Mouse (Mus musculus) lung, postnatal 0 days (tissue): ENCODE measurements around the gene B3galt1. TPM values are rescaled to one million over a fixed set of nuclear protein-coding genes. Genes with fewer than 3 reads are reported as not detected.

Experiments
- ATAC-seq: fragments of 200-750 bp; cut with Nextera tagmentation; 2 replicates; pipeline ENCODE4 v1.8.0; 2017; ENCODE audit warnings: moderate library complexity
- DNase-seq: peaks from one replicate; pipeline ENCODE4 v3.0.0-alpha.2; 2016; ENCODE audit warnings: low spot score
- H3K27ac ChIP-seq: fragments of 300-500 bp; sonication (generic); 2 replicates; pipeline ENCODE4 v1.5.1; 2014; ENCODE audit warnings: antibody characterized with exemption, mild to moderate bottlenecking, low read length, mixed read lengths
- H3K27me3 ChIP-seq: fragments of 300-500 bp; sonication (generic); replicated peaks from 2 replicates; pipeline ENCODE4 v1.6.1; 2014; ENCODE audit warnings: low read length, mixed read lengths; ENCODE audit not compliant: insufficient read depth
- H3K36me3 ChIP-seq: fragments of 300-500 bp; sonication (generic); 2 replicates; pipeline ENCODE4 v1.6.1; 2014; ENCODE audit warnings: low read length, mixed read lengths; ENCODE audit not compliant: insufficient read depth
- H3K4me1 ChIP-seq: fragments of 300-500 bp; sonication (generic); 2 replicates; pipeline ENCODE4 v1.6.1; 2014; ENCODE audit warnings: antibody characterized with exemption, low read depth, low read length, mixed read lengths; ENCODE audit not compliant: insufficient read depth
- H3K4me2 ChIP-seq: fragments of 300-500 bp; sonication (generic); replicated peaks from 2 replicates; pipeline ENCODE4 v1.6.1; 2014; ENCODE audit warnings: low read depth, mild to moderate bottlenecking, low read length, moderate library complexity, mixed read lengths
- H3K4me3 ChIP-seq: fragments of 300-500 bp; sonication (generic); 2 replicates; pipeline ENCODE4 v1.5.1; 2014; ENCODE audit warnings: low read depth, low read length
- H3K9ac ChIP-seq: fragments of 300-500 bp; sonication (generic); replicated peaks from 2 replicates; pipeline ENCODE4 v1.6.1; 2014; ENCODE audit warnings: low read depth, mild to moderate bottlenecking
- H3K9me3 ChIP-seq: fragments of 300-500 bp; sonication (generic); 2 replicates; pipeline ENCODE4 v1.6.1; 2016; ENCODE audit warnings: low read length, mixed read lengths
- CTCF ChIP-seq: IDR thresholded peaks from 2 replicates; pipeline ENCODE4 v1.5.1; 2016; ENCODE audit warnings: antibody characterized with exemption, mild to moderate bottlenecking
- EP300 ChIP-seq: IDR thresholded peaks from 2 replicates; pipeline ENCODE4 v1.6.1; 2016; ENCODE audit warnings: antibody characterized with exemption, mild to moderate bottlenecking, control low read depth
- WGBS: fragments of 180-500 bp; shearing (Covaris S2); extraction: QIAGEN DNeasy Blood & Tissue Kit; methylation state at CpG from one replicate; pipeline ENCODE4 v1.1.7; 2014; 5-methylcytosine and 5-hydroxymethylcytosine counted together
- polyA plus RNA-seq: library from polyadenylated mRNA; unstranded; fragments of >200 nt; fragmentation: Nextera tagmentation; extraction: Ambion mirVana; gene quantifications from 2 replicates; pipeline ENCODE4 v1.2.1, GENCODE M21; 2015

B3galt1 gene
- polyA plus RNA-seq, 1 experiment from 2014 or later, result 0.30 TPM

DNA sequence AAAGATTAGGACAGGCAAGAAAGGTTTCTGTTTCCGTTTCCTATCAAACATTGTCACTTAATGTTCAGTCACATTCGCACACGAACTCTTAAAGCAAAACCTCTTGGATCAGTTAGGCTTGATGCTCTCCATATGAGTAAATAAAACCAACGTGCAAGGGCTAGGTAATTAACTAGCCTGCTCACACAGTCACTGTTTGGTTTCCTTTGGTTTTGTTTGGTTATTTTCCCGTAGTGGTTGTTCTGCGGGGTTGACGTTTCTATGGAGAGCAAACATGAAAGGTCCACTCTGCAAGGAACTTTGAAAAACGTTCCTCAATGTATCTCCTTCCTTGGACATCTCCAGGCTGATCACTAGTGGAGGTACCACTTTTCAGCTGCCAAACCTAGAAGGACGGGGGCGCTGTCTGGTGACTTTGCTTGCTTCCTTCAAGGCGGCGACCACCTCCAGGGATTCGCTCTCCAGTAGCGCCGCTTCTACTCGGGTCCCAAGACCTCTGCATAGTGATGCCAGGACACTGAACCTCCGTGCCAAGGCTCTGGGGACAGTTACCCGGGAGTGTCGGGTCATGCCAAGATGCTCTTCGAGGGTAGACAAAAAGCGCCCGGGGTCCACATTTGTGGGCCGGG is 706 bp upstream of the B3galt1 start:
- Histone ChIP-seq H3K27ac (no peak overlapping the region), H3K9me3 (no peaks in the 10 kb centered on the region), H3K27me3 (peaks cover 16% of the 10 kb centered on the region), H3K9ac (no peak overlapping the region), H3K4me3 (peak overlapping the region; percentile 49), H3K4me2 (peak overlapping the region; percentile 75), H3K36me3 (no peaks in the 10 kb centered on the region), H3K4me1 (no peaks in the 10 kb centered on the region; the same call in 1 of the 2 replicates)
- WGBS, result 1% methylated on average over 23 of the region's 23 CpGs
- TF ChIP-seq CTCF (peak; percentile 41), EP300 (no peak)
- peak; percentile 58 for ATAC-seq
- DNase-seq, result no peak

DNA sequence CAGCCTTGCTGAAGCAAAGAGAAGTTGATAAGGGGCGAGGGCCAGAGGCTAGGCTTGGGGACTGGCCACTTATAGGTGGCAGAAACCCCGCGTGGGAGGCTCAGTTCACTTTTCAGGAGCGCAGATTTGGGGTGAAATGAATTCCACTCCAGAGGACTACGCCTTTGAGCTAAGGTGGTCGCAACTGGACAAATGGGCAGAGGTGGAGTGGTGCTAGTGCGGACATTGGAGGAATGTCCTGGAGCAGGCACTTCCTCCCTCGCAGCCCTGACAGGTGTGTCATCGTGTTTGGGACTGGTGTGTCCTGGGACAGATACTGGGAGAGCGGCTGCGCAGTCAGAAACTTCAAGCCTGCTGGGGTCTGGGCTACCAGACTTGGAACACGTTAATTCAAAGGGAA is 895 bp downstream of the B3galt1 start:
- peaks cover 16% of the 10 kb centered on the region for H3K27me3 ChIP-seq
- no peaks in the 10 kb centered on the region; the same call in 1 of the 2 replicates for H3K4me1 ChIP-seq
- no peak for TF ChIP-seq EP300
- no peak for TF ChIP-seq CTCF
- no peak overlapping the region for H3K27ac ChIP-seq
- no peak for ATAC-seq
- H3K4me2 ChIP-seq, result peak overlapping the region; percentile 75
- WGBS, result under 1% methylated on average over 12 of the region's 12 CpGs
- no peak for DNase-seq
- no peaks in the 10 kb centered on the region for H3K36me3 ChIP-seq
- H3K4me3 ChIP-seq, result peak overlapping the region; percentile 49
- no peaks in the 10 kb centered on the region for H3K9me3 ChIP-seq
- no peak overlapping the region for H3K9ac ChIP-seq

DNA sequence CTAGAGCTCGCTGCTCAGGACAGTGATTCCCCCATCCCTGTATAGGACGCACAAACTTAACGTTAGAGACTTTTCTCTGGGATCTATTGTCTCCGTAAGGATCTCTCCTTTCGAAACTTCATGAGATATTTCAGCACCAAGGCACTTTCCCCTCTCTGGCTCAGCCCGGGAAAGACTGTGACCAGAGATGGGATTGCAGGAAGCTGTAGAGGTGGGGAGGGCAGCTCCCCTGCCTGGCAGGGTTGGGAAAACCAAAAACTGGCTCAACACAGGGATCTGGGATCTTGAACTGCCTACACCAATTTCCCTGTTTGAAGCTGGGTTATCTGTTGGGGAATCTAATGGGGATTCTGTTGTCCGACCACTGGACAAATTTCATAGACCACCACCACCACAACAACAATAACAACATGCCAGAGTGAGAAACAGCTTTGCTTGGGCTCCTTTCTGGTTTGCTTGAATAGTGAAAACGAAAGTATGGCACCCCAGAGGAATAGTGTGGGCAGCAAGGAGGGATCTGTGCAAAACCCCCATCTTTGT is 1.5 kb downstream of the B3galt1 start:
- no peaks in the 10 kb centered on the region; the same call in 1 of the 2 replicates for H3K4me1 ChIP-seq
- DNase-seq, result no peak
- no peak for TF ChIP-seq CTCF
- TF ChIP-seq EP300, result no peak
- H3K9me3 ChIP-seq, result no peaks in the 10 kb centered on the region
- WGBS, result 14% methylated on average over 8 of the region's 8 CpGs
- no peak overlapping the region for H3K27ac ChIP-seq
- H3K9ac ChIP-seq, result no peak overlapping the region
- H3K36me3 ChIP-seq, result no peaks in the 10 kb centered on the region
- peak overlapping the region; percentile 2; the same call in 1 of the 2 replicates for H3K4me2 ChIP-seq
- no peak overlapping the region for H3K4me3 ChIP-seq
- peaks cover 16% of the 10 kb centered on the region for H3K27me3 ChIP-seq
- ATAC-seq, result no peak

GRCm38 (mm10) chr2:67576634-67577033 is 11.0 kb downstream of the B3galt1 start:
- H3K27ac ChIP-seq, result no peak overlapping the region
- DNase-seq (no peak), ATAC-seq (no peak)
- no peaks in the 10 kb centered on the region for H3K4me1 ChIP-seq
- H3K27me3 ChIP-seq, result no peaks in the 10 kb centered on the region
- no peak overlapping the region for H3K9ac ChIP-seq
- no peak for TF ChIP-seq CTCF
- TF ChIP-seq EP300, result no peak
- H3K4me3 ChIP-seq, result no peak overlapping the region
- 37% methylated on average over 2 of the region's 2 CpGs for WGBS
- no peaks in the 10 kb centered on the region for H3K36me3 ChIP-seq
- no peaks in the 10 kb centered on the region for H3K9me3 ChIP-seq
- H3K4me2 ChIP-seq, result no peak overlapping the region

- Histone ChIP-seq H3K36me3 (no peaks in the 10 kb centered on the region), H3K9me3 (no peaks in the 10 kb centered on the region), H3K27me3 (no peaks in the 10 kb centered on the region), H3K4me1 (no peaks in the 10 kb centered on the region), H3K27ac (no peak overlapping the region), H3K4me3 (no peak overlapping the region), H3K4me2 (no peak overlapping the region), H3K9ac (no peak overlapping the region)
- WGBS, result 60% methylated on average over 2 of the region's 2 CpGs
- no peak for ATAC-seq
- no peak for DNase-seq
- TF ChIP-seq EP300, result no peak
- TF ChIP-seq CTCF, result no peak
Measured at GRCm38 (mm10) chr2:67583091-67583490, 17.4 kb downstream of the B3galt1 start.

DNA sequence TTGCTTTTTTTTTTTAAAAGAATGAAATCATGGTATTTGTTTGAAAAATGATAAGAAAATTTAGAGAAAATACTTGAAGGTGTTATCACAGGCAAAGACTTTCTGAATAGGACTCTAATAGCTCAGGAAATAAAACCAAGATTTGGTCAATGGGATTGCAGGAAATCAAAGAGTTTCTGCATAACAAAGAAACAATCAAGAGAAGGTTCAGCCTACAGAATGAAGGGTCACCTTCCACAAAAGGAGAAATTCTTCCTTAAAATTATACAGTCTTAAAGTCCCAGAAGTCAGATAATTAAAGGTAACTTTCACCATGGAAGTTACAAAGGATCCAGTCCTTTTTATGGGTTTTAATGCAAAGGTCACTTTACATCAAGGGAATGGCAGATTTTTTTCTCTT is 24.7 kb downstream of the B3galt1 start:
- Histone ChIP-seq H3K36me3 (no peaks in the 10 kb centered on the region), H3K4me2 (no peak overlapping the region), H3K27me3 (no peaks in the 10 kb centered on the region), H3K27ac (no peak overlapping the region), H3K9me3 (no peaks in the 10 kb centered on the region), H3K4me1 (no peaks in the 10 kb centered on the region), H3K4me3 (no peak overlapping the region), H3K9ac (no peak overlapping the region)
- ATAC-seq (no peak), DNase-seq (no peak)
- TF ChIP-seq CTCF (no peak), EP300 (no peak)
